Mouse (Mus musculus): Measurements from ENCODE around the gene Vmn1r233. TPM values are rescaled to one million over a fixed set of nuclear protein-coding genes. Genes with fewer than 3 reads are reported as not detected.

Gene Vmn1r233
- polyA plus RNA-seq, 1 experiment: not detected

GRCm38 (mm10) chr17:20966681-20967080 lies 29.6 kb downstream of the Vmn1r233 start:
- Histone ChIP-seq H3K36me3 (ENCODE audit: control insufficient read depth, insufficient read depth) (peaks cover 89% of the 10 kb centered on the region), H3K4me3 (ENCODE audit: insufficient read depth, poor library complexity, severe bottlenecking) (no peak overlapping the region), H3K79me2 (ENCODE audit: control insufficient read depth, insufficient read depth) (no peaks in the 10 kb centered on the region), H3ac (ENCODE audit: control insufficient read depth, insufficient read length, low read depth) (no peak overlapping the region), H3K27me3 (ENCODE audit: control insufficient read depth, insufficient read depth, insufficient read length) (no peaks in the 10 kb centered on the region), H3K79me3 (ENCODE audit: low read depth) (no peaks in the 10 kb centered on the region)
- TF ChIP-seq CTCF (IDR thresholded peaks at IDR 0.05; ENCODE audit: control insufficient read depth, insufficient read depth, insufficient read length) (no peak), MAX (IDR thresholded peaks at IDR 0.05) (no peak), USF1 (IDR thresholded peaks at IDR 0.05; ENCODE audit: low read depth) (no peak), MYOD1 (IDR thresholded peaks at IDR 0.05; ENCODE audit: control insufficient read depth, insufficient read length, low read depth) (no peak), CEBPB (IDR thresholded peaks at IDR 0.05; ENCODE audit: low read depth) (no peak), MYOG (IDR thresholded peaks at IDR 0.05; ENCODE audit: control insufficient read depth, extremely low read depth, insufficient read length) (no peak), FOSL1 (IDR thresholded peaks at IDR 0.05; ENCODE audit: insufficient read depth, low read length, poor library complexity, severe bottlenecking) (no peak)

GRCm38 (mm10) chr17:20965421-20965820 lies 30.8 kb downstream of the Vmn1r233 start:
- Histone ChIP-seq H3ac (ENCODE audit: control insufficient read depth, insufficient read length, low read depth) (no peak overlapping the region), H3K36me3 (ENCODE audit: control insufficient read depth, insufficient read depth) (peaks cover 96% of the 10 kb centered on the region), H3K4me3 (ENCODE audit: insufficient read depth, poor library complexity, severe bottlenecking) (no peak overlapping the region), H3K27me3 (ENCODE audit: control insufficient read depth, insufficient read depth, insufficient read length) (no peaks in the 10 kb centered on the region), H3K79me3 (ENCODE audit: low read depth) (no peaks in the 10 kb centered on the region), H3K79me2 (ENCODE audit: control insufficient read depth, insufficient read depth) (no peaks in the 10 kb centered on the region)
- TF ChIP-seq MYOD1 (IDR thresholded peaks at IDR 0.05; ENCODE audit: control insufficient read depth, insufficient read length, low read depth) (no peak), FOSL1 (IDR thresholded peaks at IDR 0.05; ENCODE audit: insufficient read depth, low read length, poor library complexity, severe bottlenecking) (no peak), MYOG (IDR thresholded peaks at IDR 0.05; ENCODE audit: control insufficient read depth, extremely low read depth, insufficient read length) (no peak), MAX (IDR thresholded peaks at IDR 0.05) (no peak), CEBPB (IDR thresholded peaks at IDR 0.05; ENCODE audit: low read depth) (no peak), CTCF (IDR thresholded peaks at IDR 0.05; ENCODE audit: control insufficient read depth, insufficient read depth, insufficient read length) (no peak), USF1 (IDR thresholded peaks at IDR 0.05; ENCODE audit: low read depth) (no peak)

- H3K79me3 ChIP-seq (ENCODE audit: low read depth): no peaks in the 10 kb centered on the region
- H3K27me3 ChIP-seq (ENCODE audit: control insufficient read depth, insufficient read depth, insufficient read length): no peaks in the 10 kb centered on the region
- no peaks in the 10 kb centered on the region for H3K79me2 ChIP-seq (ENCODE audit: control insufficient read depth, insufficient read depth)
- no peak overlapping the region for H3K4me3 ChIP-seq (ENCODE audit: insufficient read depth, poor library complexity, severe bottlenecking)
- H3K36me3 ChIP-seq (ENCODE audit: control insufficient read depth, insufficient read depth): peaks cover 99% of the 10 kb centered on the region
- TF ChIP-seq MYOG (IDR thresholded peaks at IDR 0.05; ENCODE audit: control insufficient read depth, extremely low read depth, insufficient read length) (no peak), CEBPB (IDR thresholded peaks at IDR 0.05; ENCODE audit: low read depth) (no peak), FOSL1 (IDR thresholded peaks at IDR 0.05; ENCODE audit: insufficient read depth, low read length, poor library complexity, severe bottlenecking) (no peak), CTCF (IDR thresholded peaks at IDR 0.05; ENCODE audit: control insufficient read depth, insufficient read depth, insufficient read length) (no peak), USF1 (IDR thresholded peaks at IDR 0.05; ENCODE audit: low read depth) (no peak), MYOD1 (IDR thresholded peaks at IDR 0.05; ENCODE audit: control insufficient read depth, insufficient read length, low read depth) (no peak), MAX (IDR thresholded peaks at IDR 0.05) (no peak)
- H3ac ChIP-seq (ENCODE audit: control insufficient read depth, insufficient read length, low read depth): no peak overlapping the region
Measured at GRCm38 (mm10) chr17:20960386-20960785, 35.9 kb downstream of the Vmn1r233 start.

GRCm38 (mm10) chr17:20946636-20947035 lies 49.6 kb downstream of the Vmn1r233 start:
- peaks cover 59% of the 10 kb centered on the region for H3K79me3 ChIP-seq (ENCODE audit: low read depth)
- H3K79me2 ChIP-seq (ENCODE audit: control insufficient read depth, insufficient read depth): peaks cover 62% of the 10 kb centered on the region
- peak overlapping the region; percentile 41 for H3ac ChIP-seq (ENCODE audit: control insufficient read depth, insufficient read length, low read depth)
- H3K4me3 ChIP-seq (ENCODE audit: insufficient read depth, poor library complexity, severe bottlenecking): peak overlapping the region; percentile 55
- H3K27me3 ChIP-seq (ENCODE audit: control insufficient read depth, insufficient read depth, insufficient read length): no peaks in the 10 kb centered on the region
- H3K36me3 ChIP-seq (ENCODE audit: control insufficient read depth, insufficient read depth): peaks cover 6% of the 10 kb centered on the region
- TF ChIP-seq MYOG (IDR thresholded peaks at IDR 0.05; ENCODE audit: control insufficient read depth, extremely low read depth, insufficient read length) (no peak), MAX (IDR thresholded peaks at IDR 0.05) (no peak), USF1 (IDR thresholded peaks at IDR 0.05; ENCODE audit: low read depth) (no peak), CTCF (IDR thresholded peaks at IDR 0.05; ENCODE audit: control insufficient read depth, insufficient read depth, insufficient read length) (no peak), FOSL1 (IDR thresholded peaks at IDR 0.05; ENCODE audit: insufficient read depth, low read length, poor library complexity, severe bottlenecking) (no peak), CEBPB (IDR thresholded peaks at IDR 0.05; ENCODE audit: low read depth) (no peak), MYOD1 (IDR thresholded peaks at IDR 0.05; ENCODE audit: control insufficient read depth, insufficient read length, low read depth) (no peak)

GRCm38 (mm10) chr17:20946026-20946565 lies 50.2 kb downstream of the Vmn1r233 start:
- peak overlapping the region; percentile 55 for H3K4me3 ChIP-seq (ENCODE audit: insufficient read depth, poor library complexity, severe bottlenecking)
- H3ac ChIP-seq (ENCODE audit: control insufficient read depth, insufficient read length, low read depth): peak overlapping the region; percentile 97
- no peaks in the 10 kb centered on the region for H3K27me3 ChIP-seq (ENCODE audit: control insufficient read depth, insufficient read depth, insufficient read length)
- TF ChIP-seq MAX (IDR thresholded peaks at IDR 0.05): no peak
- no peak for TF ChIP-seq CTCF (IDR thresholded peaks at IDR 0.05; ENCODE audit: control insufficient read depth, insufficient read depth, insufficient read length)
- no peak for TF ChIP-seq FOSL1 (IDR thresholded peaks at IDR 0.05; ENCODE audit: insufficient read depth, low read length, poor library complexity, severe bottlenecking)
- TF ChIP-seq CEBPB (IDR thresholded peaks at IDR 0.05; ENCODE audit: low read depth): no peak
- H3K79me3 ChIP-seq (ENCODE audit: low read depth): peaks cover 54% of the 10 kb centered on the region
- peaks cover 57% of the 10 kb centered on the region for H3K79me2 ChIP-seq (ENCODE audit: control insufficient read depth, insufficient read depth)
- H3K36me3 ChIP-seq (ENCODE audit: control insufficient read depth, insufficient read depth): peaks cover under 1% of the 10 kb centered on the region

Data from C2C12 (cell line).